Mouse (Mus musculus): ENCODE measurements at regions not wholly inside any gene's neighbourhood (a gene's known extent, or its start where the extent isn't known, plus 50 kb on each side); places are given as distances from the start of the nearest gene placed in this dataset.

DNA sequence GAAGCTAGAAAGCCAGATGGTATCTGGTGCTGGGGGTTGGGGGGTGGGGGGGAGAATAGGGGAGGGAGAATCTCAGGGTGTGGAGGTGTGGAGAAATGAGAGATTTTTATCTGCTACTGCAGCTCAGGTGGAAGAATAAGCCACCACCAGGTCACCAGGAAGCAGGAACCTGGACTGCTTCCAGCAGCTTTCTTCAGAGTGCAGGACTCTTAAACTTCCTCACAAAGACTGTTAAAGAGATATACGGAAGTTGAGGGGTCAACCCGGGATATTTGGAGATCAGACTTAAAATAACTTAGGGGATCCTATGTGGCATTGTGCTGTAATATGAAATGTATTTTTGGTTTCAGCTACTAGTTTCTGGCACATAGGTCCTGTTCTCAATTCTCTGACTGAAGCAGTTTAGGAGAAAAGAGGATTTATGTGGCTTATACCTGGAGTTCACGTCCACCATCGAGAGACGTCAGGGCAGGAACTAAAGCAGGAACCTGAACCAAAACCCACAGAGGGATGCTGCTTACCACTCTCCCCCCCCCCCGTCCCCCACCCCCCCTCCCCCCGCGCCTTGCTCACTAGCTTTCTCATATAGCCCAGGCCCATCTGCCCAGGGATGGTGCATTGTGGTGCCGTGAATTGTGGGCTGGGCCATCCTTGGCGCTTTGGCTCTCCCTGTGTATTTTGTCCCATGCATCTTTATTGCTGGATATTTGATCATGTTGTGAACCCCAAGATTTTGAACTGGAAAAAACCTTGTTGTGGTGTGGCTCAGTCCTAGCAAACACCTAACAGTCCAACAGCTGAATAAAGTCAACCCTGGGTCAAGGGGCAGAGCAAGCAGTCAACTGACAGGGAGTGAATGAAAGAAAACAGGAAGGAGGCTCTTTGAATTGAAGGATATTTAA is 143.2 kb downstream of the Qrsl1 start:
- ATAC-seq, result no peak
- H3K9ac ChIP-seq, result no peak overlapping the region
- 42% methylated on average over 8 of the region's 10 CpGs for WGBS (ENCODE audit: insufficient replicate concordance)
- H3K4me2 ChIP-seq, result no peak overlapping the region
- H3K36me3 ChIP-seq, result no peaks in the 10 kb centered on the region
- no peak overlapping the region for H3K4me3 ChIP-seq
- no peak overlapping the region for H3K27ac ChIP-seq
- H3K4me1 ChIP-seq, result peaks cover 39% of the 10 kb centered on the region
- no peaks in the 10 kb centered on the region; the same call in 1 of the 2 replicates for H3K27me3 ChIP-seq (replicated peaks)
- H3K9me3 ChIP-seq (replicated peaks), result no peaks in the 10 kb centered on the region

DNA sequence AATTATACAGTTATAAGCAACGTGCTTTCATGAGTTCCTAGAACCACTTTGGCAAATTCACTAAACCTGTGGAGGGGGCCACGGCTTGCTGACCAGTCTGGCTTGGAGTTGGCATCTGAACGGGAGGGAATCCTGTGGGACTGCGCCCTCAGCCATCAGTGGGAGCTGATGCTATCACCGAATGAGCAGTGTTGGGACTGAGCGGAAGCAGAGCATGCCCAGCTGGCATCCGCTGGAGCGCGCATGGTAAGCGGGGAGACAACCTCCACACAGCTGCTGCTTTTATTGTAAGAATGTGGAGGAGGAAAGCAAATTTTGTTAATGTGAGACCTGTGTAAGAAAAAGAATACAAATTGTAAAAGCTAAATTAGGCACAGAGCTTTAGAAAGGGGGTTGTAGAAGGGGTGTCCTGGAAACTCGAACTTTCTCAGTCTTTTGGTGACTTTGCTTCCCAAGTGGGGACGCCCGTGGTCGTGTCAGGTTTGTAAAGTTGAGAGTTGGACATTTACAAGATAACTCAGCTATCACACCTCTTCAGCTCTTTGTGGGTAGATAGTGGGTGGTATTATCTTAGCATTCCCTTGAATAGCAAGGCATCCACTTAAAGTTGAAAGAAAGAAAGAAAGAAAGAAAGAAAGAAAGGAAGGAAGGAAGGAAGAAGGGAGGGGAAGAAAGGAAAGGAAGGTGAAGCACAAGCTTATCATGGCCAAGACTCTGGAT is 142.2 kb downstream of the Qrsl1 start:
- no peak for ATAC-seq
- H3K27me3 ChIP-seq (replicated peaks), result no peaks in the 10 kb centered on the region; the same call in 1 of the 2 replicates
- no peak overlapping the region for H3K27ac ChIP-seq
- 64% methylated on average over 14 of the region's 14 CpGs for WGBS (ENCODE audit: insufficient replicate concordance)
- H3K9ac ChIP-seq, result no peak overlapping the region
- no peak overlapping the region for H3K4me3 ChIP-seq
- peaks cover 40% of the 10 kb centered on the region for H3K4me1 ChIP-seq
- no peaks in the 10 kb centered on the region for H3K9me3 ChIP-seq (replicated peaks)
- H3K36me3 ChIP-seq, result no peaks in the 10 kb centered on the region
- H3K4me2 ChIP-seq, result no peak overlapping the region

DNA sequence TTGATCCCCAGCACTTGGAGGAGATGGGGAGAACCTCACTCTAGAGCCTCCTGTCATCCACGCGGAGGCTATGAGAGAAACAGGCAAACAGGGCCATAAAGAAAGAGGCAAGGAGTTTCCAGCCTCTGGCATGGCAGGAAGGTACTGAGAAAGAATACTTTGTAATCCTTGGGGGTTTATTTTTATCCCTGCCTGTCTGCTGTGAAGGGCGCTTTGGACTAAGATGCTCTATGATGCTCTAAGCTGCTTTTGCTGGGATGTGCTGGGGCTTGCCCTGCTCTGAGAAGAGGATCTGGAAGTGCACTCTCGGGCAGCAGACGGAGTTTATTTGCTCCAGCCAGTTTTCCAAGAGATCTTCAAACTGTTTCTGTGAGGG is 141.7 kb downstream of the Qrsl1 start:
- Histone ChIP-seq H3K4me1 (peaks cover 45% of the 10 kb centered on the region), H3K9me3 (replicated peaks) (no peaks in the 10 kb centered on the region), H3K27me3 (replicated peaks) (no peaks in the 10 kb centered on the region; the same call in 1 of the 2 replicates), H3K27ac (no peak overlapping the region), H3K36me3 (no peaks in the 10 kb centered on the region), H3K9ac (no peak overlapping the region), H3K4me3 (no peak overlapping the region), H3K4me2 (no peak overlapping the region)
- ATAC-seq, result no peak
- WGBS (ENCODE audit: insufficient replicate concordance), result 86% methylated on average over 5 of the region's 5 CpGs

DNA sequence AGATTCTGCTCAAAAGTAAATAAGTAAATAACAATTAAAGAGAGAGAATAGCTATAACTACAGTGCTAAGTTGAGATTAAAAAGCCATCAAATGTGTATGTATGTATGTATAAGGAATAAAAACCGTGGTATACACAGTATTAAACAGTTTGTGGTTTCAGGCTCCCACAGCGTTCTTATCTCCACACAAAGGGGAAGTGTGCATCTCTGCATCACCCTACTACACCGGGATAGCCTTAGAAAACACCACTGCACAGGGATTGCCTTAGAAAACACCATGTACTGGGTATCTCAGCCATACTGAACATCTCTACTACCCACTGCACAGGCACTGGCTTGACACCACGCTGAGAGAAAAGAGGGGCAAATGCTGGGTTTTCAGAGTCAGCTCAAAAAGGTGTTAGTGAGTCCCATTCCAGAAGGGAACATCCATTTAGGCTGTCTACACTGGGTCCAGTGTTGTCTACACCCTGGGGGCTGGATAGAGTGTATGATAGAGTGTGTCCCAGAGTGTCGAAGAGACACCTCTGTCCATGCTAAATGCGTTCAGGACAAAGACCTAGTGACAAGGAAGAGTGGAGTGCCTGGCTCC is 139.5 kb downstream of the Qrsl1 start:
- no peak overlapping the region for H3K9ac ChIP-seq
- no peaks in the 10 kb centered on the region for H3K36me3 ChIP-seq
- H3K4me3 ChIP-seq, result no peak overlapping the region
- H3K4me1 ChIP-seq, result peaks cover 63% of the 10 kb centered on the region
- WGBS (ENCODE audit: insufficient replicate concordance), result 38% methylated on average over 6 of the region's 6 CpGs
- no peak overlapping the region for H3K4me2 ChIP-seq
- ATAC-seq, result no peak
- no peak overlapping the region for H3K27ac ChIP-seq
- no peaks in the 10 kb centered on the region for H3K9me3 ChIP-seq (replicated peaks)
- no peaks in the 10 kb centered on the region; the same call in 1 of the 2 replicates for H3K27me3 ChIP-seq (replicated peaks)

DNA sequence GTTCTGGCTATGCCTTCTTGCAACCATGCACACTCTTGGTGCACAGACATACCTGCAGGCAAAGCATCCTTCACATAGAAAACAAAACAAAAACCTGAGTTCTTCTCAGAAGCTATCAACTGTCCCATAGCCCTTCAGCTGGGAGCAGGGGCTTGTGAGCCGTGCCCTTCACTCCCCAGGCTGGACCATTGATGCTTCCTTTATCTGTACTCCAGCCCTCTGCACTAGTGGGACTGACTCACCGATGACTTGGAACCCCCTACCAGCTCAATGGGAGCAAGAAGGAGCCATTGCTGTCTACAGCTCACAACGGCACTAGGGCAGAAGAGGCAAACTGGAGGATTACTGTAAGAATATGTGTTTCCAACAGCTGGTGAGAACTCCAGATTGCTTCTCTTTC is 137.0 kb downstream of the Qrsl1 start:
- H3K9ac ChIP-seq, result no peak overlapping the region
- no peaks in the 10 kb centered on the region for H3K36me3 ChIP-seq
- H3K4me1 ChIP-seq, result peaks cover 43% of the 10 kb centered on the region
- H3K9me3 ChIP-seq (replicated peaks), result no peaks in the 10 kb centered on the region
- WGBS (ENCODE audit: insufficient replicate concordance), result 48% methylated on average over 3 of the region's 3 CpGs
- no peak for ATAC-seq
- H3K4me2 ChIP-seq, result no peak overlapping the region
- H3K27me3 ChIP-seq (replicated peaks), result no peaks in the 10 kb centered on the region; the same call in 1 of the 2 replicates
- peak overlapping the region; percentile 73 for H3K27ac ChIP-seq
- H3K4me3 ChIP-seq, result no peak overlapping the region

DNA sequence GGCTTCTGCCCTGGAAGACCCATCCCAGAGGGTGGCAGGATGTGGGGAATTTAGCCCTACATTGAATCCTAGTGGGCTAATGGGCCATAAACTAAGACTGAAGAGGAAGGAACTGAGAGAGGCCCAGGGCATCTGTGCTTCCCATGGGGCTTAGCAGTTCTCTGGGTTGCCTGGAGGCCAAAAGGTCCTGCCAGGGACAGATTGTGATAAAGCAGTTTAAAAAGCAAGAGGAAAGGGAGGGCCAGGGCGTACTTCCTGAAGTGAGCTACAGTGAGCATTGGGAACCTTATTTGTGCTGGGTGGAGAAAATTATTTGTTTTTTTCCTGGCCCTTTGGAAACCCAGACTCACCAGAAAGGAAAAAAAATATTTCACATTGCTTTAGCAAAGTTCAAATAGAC is 136.3 kb downstream of the Qrsl1 start:
- no peaks in the 10 kb centered on the region for H3K36me3 ChIP-seq
- peak; percentile 93 for ATAC-seq
- peak overlapping the region; percentile 73 for H3K27ac ChIP-seq
- peak overlapping the region; percentile 49 for H3K4me2 ChIP-seq
- H3K9ac ChIP-seq, result 0 out of 2 replicates have a peak overlapping the region, but pooled peaks have one; percentile 29
- H3K27me3 ChIP-seq (replicated peaks), result no peaks in the 10 kb centered on the region
- peaks cover 39% of the 10 kb centered on the region for H3K4me1 ChIP-seq
- no peaks in the 10 kb centered on the region for H3K9me3 ChIP-seq (replicated peaks)
- no peak overlapping the region for H3K4me3 ChIP-seq
- 18% methylated on average over 1 of the region's 1 CpGs for WGBS (ENCODE audit: insufficient replicate concordance)

DNA sequence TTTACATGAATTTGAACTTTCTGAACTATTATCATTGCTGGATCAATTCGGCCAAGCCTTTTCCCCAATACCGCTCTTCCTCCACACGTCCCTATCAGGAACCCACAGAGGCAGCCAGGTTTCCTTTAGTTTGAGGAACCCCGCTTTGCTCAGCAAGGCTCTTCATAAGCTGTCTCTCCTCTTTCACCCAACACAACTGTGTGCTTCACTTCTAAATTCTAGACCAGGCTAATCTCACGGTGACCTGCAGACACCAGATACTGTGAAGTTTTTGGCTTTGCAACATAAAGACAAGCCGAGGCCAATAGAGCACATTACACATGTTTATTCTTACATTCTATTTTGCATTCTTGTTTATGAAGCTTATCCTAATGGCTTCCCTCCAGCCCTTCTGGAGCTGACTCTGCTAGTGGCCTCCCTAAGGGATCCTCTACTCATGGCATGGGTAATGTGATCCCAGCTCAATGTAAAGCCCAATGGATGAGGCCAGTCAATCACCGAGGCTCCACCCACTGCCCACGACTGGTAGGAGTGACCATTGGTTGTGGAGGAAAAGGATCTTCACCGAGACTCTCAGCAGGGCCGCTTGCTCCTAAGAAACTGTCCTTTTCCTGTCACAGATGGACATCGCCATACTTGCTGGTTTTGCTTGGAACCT is 135.6 kb downstream of the Qrsl1 start:
- H3K9me3 ChIP-seq (replicated peaks), result no peaks in the 10 kb centered on the region
- 0 out of 2 replicates have a peak overlapping the region, but pooled peaks have one; percentile 29 for H3K9ac ChIP-seq
- peak overlapping the region; percentile 49 for H3K4me2 ChIP-seq
- H3K36me3 ChIP-seq, result no peaks in the 10 kb centered on the region
- peak; percentile 78 for ATAC-seq
- H3K27ac ChIP-seq, result peak overlapping the region; percentile 73
- 20% methylated on average over 11 of the region's 11 CpGs for WGBS (ENCODE audit: insufficient replicate concordance)
- H3K27me3 ChIP-seq (replicated peaks), result no peaks in the 10 kb centered on the region
- H3K4me1 ChIP-seq, result peaks cover 39% of the 10 kb centered on the region
- no peak overlapping the region for H3K4me3 ChIP-seq

DNA sequence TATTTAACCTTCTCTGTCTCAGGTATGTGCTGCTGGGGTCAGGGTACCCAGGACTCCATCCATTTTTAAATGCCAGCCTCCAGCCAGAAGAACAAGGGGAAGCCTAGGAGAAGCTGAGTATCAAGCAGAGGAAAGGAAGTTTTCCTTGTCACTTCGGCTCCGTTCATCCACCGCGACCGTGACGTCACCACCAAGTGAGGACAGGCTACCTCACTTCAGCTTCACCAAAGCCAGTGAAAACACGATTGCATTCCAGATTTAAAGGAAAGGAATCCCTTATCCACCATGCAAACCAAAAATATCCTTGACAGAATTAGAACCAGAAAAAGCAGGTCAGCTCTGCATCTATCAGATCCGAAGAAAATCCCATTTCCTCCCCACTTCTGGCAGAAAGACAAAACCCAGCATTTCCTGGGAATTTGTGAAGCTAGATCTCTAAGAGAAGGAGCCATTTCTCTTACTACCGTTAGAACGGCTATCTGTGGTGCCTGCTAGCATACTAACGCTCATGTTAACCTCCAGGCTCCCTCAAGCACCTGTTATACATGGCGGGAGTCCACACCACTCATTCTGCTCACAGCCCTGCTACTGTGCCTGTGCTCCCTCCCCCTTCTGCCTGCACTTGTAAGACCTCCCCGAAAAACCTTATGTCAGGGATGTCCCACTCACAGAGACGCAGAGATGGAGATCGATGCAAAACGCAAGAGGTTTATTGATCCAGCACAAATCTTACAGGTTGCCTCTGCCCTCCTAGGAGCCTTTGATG is 133.4 kb downstream of the Qrsl1 start:
- H3K4me1 ChIP-seq, result peaks cover 24% of the 10 kb centered on the region
- H3K4me2 ChIP-seq, result no peak overlapping the region
- no peak overlapping the region for H3K4me3 ChIP-seq
- no peaks in the 10 kb centered on the region for H3K36me3 ChIP-seq
- H3K27ac ChIP-seq, result no peak overlapping the region
- no peaks in the 10 kb centered on the region for H3K27me3 ChIP-seq (replicated peaks)
- ATAC-seq, result no peak
- no peak overlapping the region for H3K9ac ChIP-seq
- WGBS (ENCODE audit: insufficient replicate concordance), result 83% methylated on average over 16 of the region's 16 CpGs
- H3K9me3 ChIP-seq (replicated peaks), result no peaks in the 10 kb centered on the region

DNA sequence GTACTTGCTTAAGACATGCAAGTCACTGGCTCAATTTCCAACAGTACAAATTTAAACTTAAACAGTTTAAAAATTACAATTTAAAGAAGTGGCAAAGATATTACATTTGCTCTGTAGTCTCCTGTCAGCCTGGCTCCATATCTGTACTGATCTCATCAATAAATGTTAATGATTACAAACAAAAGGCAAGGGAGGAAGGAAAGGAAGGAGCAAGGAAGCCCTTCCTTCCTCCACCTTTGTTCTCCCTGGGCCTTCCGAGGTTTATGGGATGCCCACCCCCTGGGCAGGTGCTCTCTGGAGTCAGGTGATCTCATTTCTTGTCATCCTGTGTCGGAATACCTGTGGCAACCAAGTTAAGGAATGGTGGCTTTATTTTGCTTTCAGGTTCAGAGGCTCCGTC is 132.5 kb downstream of the Qrsl1 start:
- no peak for ATAC-seq
- 73% methylated on average over 3 of the region's 3 CpGs for WGBS (ENCODE audit: insufficient replicate concordance)
- H3K4me2 ChIP-seq, result no peak overlapping the region
- no peak overlapping the region for H3K4me3 ChIP-seq
- H3K9ac ChIP-seq, result no peak overlapping the region
- H3K9me3 ChIP-seq (replicated peaks), result no peaks in the 10 kb centered on the region
- H3K36me3 ChIP-seq, result no peaks in the 10 kb centered on the region
- H3K27ac ChIP-seq, result no peak overlapping the region
- no peaks in the 10 kb centered on the region for H3K27me3 ChIP-seq (replicated peaks)
- peaks cover 24% of the 10 kb centered on the region for H3K4me1 ChIP-seq

DNA sequence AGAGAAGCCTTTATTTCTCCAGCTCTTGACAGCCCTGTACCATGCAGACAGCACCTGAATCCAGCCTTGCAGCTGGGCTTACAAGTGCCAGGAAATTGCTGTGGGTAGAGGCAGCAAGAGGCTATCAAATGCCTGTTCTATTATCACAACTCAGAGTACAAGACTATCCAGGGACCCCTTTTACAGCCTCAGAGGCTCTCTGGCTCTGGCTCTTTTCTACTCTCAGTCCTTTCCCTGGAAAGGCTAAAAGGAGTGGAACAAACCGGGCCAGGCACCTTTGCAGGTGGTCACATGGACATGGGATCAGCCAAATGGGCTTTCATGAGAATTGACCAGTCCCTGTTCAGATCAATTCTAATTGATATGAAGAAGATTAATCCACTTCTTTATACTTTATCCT is 125.7 kb downstream of the Qrsl1 start:
- H3K36me3 ChIP-seq, result no peaks in the 10 kb centered on the region
- no peaks in the 10 kb centered on the region for H3K4me1 ChIP-seq
- no peaks in the 10 kb centered on the region for H3K27me3 ChIP-seq (replicated peaks)
- no peak overlapping the region for H3K4me3 ChIP-seq
- no peak overlapping the region for H3K4me2 ChIP-seq
- 48% methylated on average over 1 of the region's 1 CpGs for WGBS (ENCODE audit: insufficient replicate concordance)
- no peak overlapping the region for H3K27ac ChIP-seq
- no peaks in the 10 kb centered on the region for H3K9me3 ChIP-seq (replicated peaks)
- no peak for ATAC-seq
- no peak overlapping the region for H3K9ac ChIP-seq

Measured in liver, embryonic 12.5 days (tissue).